ENCODE assay signal across 9 mouse cellular contexts in the genomic region with DNA sequence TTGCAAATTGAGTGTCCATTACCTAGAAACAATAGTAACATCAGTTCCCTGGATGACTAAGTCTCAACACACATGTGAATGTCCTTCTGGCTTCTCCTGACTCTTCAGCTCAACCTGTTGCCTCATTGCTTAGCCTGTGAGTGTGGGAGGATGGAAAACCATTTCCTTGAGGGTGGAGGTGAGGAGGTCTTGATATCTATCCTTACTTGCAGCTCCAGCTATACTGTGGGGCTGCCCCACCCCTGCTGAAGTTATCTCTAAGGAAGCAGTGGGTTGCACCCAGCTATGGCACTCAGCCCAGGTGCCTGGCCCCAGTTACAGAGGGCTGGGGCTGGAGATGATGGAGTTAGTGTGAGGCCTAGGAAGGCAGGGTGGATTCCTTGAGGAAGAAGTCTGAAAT. TPM values are rescaled to one million over a fixed set of nuclear protein-coding genes. Genes with fewer than 3 reads are reported as not detected.
A peak's percentile ranks its signal among the peaks of the same experiment; 100 is the strongest.
DNase-seq lines count a peak whose midpoint lies in the region; ATAC-seq lines count a peak whose summit lies in the region.
"Had no signal": no experiment of that assay in that cellular context is flagged by ENCODE, and none has a peak within 500 bp of the region (broad histone marks: within the 10 kb centered on the region; RNA-seq: fewer than 3 reads in every experiment).

No protein-coding gene starts in this region.

- H3K4me2 ChIP-seq in kidney, embryonic 15.5 days: peak overlapping the region; percentile 95
- H3K4me2 ChIP-seq in intestine, embryonic 16.5 days (ENCODE audit: low read depth, low read length): no peak overlapping the region
- peak overlapping the region; percentile 96 for H3K4me2 ChIP-seq in stomach, embryonic 14.5 days (replicated peaks; ENCODE audit: low read depth, low read length)

- H3K36me3 ChIP-seq in kidney, embryonic 15.5 days: peaks cover 10% of the 10 kb centered on the region; the same call in 1 of the 2 replicates
- peaks cover 33% of the 10 kb centered on the region for H3K36me3 ChIP-seq in embryonic facial prominence, embryonic 10.5 days (replicated peaks)
- H3K36me3 ChIP-seq in intestine, embryonic 16.5 days (ENCODE audit: control insufficient read depth, insufficient read depth, low read length): no peaks in the 10 kb centered on the region
- H3K36me3 ChIP-seq in stomach, embryonic 14.5 days (ENCODE audit: control insufficient read depth, insufficient read depth, low read length): no peaks in the 10 kb centered on the region; the same call in 1 of the 2 replicates

- DNase-seq in kidney, postnatal 36 days: no peak
- DNase-seq in embryonic facial prominence, embryonic 10.5 days (ENCODE audit: low spot score): no peak
- DNase-seq in right cerebral cortex, postnatal 25 days: no peak
- no peak for DNase-seq in testis, postnatal 14 days (ENCODE audit: low spot score)
- DNase-seq: cerebellum, postnatal 36 days had no signal

- peaks cover 22% of the 10 kb centered on the region for H3K27me3 ChIP-seq in kidney, embryonic 15.5 days
- H3K27me3 ChIP-seq in embryonic facial prominence, embryonic 10.5 days (replicated peaks; ENCODE audit: low read depth, poor library complexity, severe bottlenecking): peaks cover 18% of the 10 kb centered on the region
- no peaks in the 10 kb centered on the region for H3K27me3 ChIP-seq in intestine, embryonic 16.5 days (replicated peaks; ENCODE audit: control insufficient read depth, insufficient read depth, low read length)
- H3K27me3 ChIP-seq in stomach, embryonic 14.5 days (ENCODE audit: control insufficient read depth, insufficient read depth, low read length): no peaks in the 10 kb centered on the region

- peak; percentile 55; the same call in 1 of the 2 replicates for ATAC-seq in kidney, embryonic 15.5 days (replicated peaks; ENCODE audit: low FRiP score)
- peak; percentile 54 for ATAC-seq in intestine, embryonic 16.5 days
- ATAC-seq in stomach, embryonic 14.5 days (ENCODE audit: insufficient number of reproducible peaks, insufficient read depth, low FRiP score, low read depth): peak; percentile 7; the same call in 1 of the 2 replicates

- H3K4me1 ChIP-seq in kidney, embryonic 15.5 days: peaks cover 33% of the 10 kb centered on the region
- H3K4me1 ChIP-seq in embryonic facial prominence, embryonic 10.5 days: peaks cover 50% of the 10 kb centered on the region
- H3K4me1 ChIP-seq in intestine, embryonic 16.5 days (ENCODE audit: control insufficient read depth, insufficient read depth, low read length): peaks cover 25% of the 10 kb centered on the region
- H3K4me1 ChIP-seq in stomach, embryonic 14.5 days (ENCODE audit: control insufficient read depth, insufficient read depth, low read length): peaks cover 16% of the 10 kb centered on the region; the same call in 1 of the 2 replicates

- no peak overlapping the region for H3K27ac ChIP-seq in kidney, embryonic 15.5 days
- peak overlapping the region; percentile 96; the same call in 1 of the 2 replicates for H3K27ac ChIP-seq in embryonic facial prominence, embryonic 10.5 days (replicated peaks)
- no peak overlapping the region for H3K27ac ChIP-seq in intestine, embryonic 16.5 days (ENCODE audit: low read length)
- no peak overlapping the region for H3K27ac ChIP-seq in stomach, embryonic 14.5 days (ENCODE audit: low read length)
- H3K27ac ChIP-seq: macrophage had no signal

- H3K9ac ChIP-seq in kidney, embryonic 15.5 days: no peak overlapping the region
- H3K9ac ChIP-seq in intestine, embryonic 16.5 days (ENCODE audit: low read depth, low read length): no peak overlapping the region
- no peak overlapping the region for H3K9ac ChIP-seq in stomach, embryonic 14.5 days (replicated peaks; ENCODE audit: low read depth, low read length)

- H3K4me3 ChIP-seq in kidney, embryonic 15.5 days (replicated peaks): peak overlapping the region; percentile 73
- H3K4me3 ChIP-seq in embryonic facial prominence, embryonic 10.5 days: peak overlapping the region; percentile 85
- H3K4me3 ChIP-seq in intestine, embryonic 16.5 days (ENCODE audit: low read length): no peak overlapping the region
- H3K4me3 ChIP-seq in stomach, embryonic 14.5 days (ENCODE audit: low read depth, low read length): no peak overlapping the region

- H3K9me3 ChIP-seq in kidney, embryonic 15.5 days (replicated peaks): no peaks in the 10 kb centered on the region
- no peaks in the 10 kb centered on the region for H3K9me3 ChIP-seq in embryonic facial prominence, embryonic 10.5 days
- H3K9me3 ChIP-seq in intestine, embryonic 16.5 days (ENCODE audit: control insufficient read depth, low read length): no peaks in the 10 kb centered on the region
- no peaks in the 10 kb centered on the region for H3K9me3 ChIP-seq in stomach, embryonic 14.5 days (ENCODE audit: control insufficient read depth, low read depth, low read length)

RNA-seq across cellular contexts. Expression of gene Slc43a1, which starts 3.3 kb away (rescaled TPM):
- polyA plus RNA-seq in kidney, embryonic 15.5 days (2015; fragmentation: Nextera tagmentation; extraction: Ambion mirVana): 16.5 and 20.7 TPM in 2 replicates
- polyA plus RNA-seq in embryonic facial prominence, embryonic 10.5 days (2016; fragmentation: Nextera tagmentation; extraction: Ambion mirVana): 30.4 and 35.4 TPM in 2 replicates
- 12.8 and 14.6 TPM in 2 replicates for polyA plus RNA-seq in intestine, embryonic 16.5 days (2015; fragmentation: Nextera tagmentation; extraction: Ambion mirVana)
- 19.8 and 21.1 TPM in 2 replicates for polyA plus RNA-seq in stomach, embryonic 14.5 days (2014; fragmentation: Nextera tagmentation; extraction: Ambion mirVana)

RNA-seq across cellular contexts. Expression of gene Timm10, which starts 15.1 kb away (rescaled TPM):
- polyA plus RNA-seq in kidney, embryonic 15.5 days (2015; fragmentation: Nextera tagmentation; extraction: Ambion mirVana): 54.2 and 54.4 TPM in 2 replicates
- 64.9 and 65.8 TPM in 2 replicates for polyA plus RNA-seq in embryonic facial prominence, embryonic 10.5 days (2016; fragmentation: Nextera tagmentation; extraction: Ambion mirVana)
- 59.7 and 61.5 TPM in 2 replicates for polyA plus RNA-seq in intestine, embryonic 16.5 days (2015; fragmentation: Nextera tagmentation; extraction: Ambion mirVana)
- 50.2 and 60.2 TPM in 2 replicates for polyA plus RNA-seq in stomach, embryonic 14.5 days (2014; fragmentation: Nextera tagmentation; extraction: Ambion mirVana)

RNA-seq across cellular contexts. Expression of gene Smtnl1, which starts 19.5 kb away (rescaled TPM):
- 0.42 and 0.43 TPM in 2 replicates for polyA plus RNA-seq in kidney, embryonic 15.5 days (2015; fragmentation: Nextera tagmentation; extraction: Ambion mirVana)
- 0.21 and 0.27 TPM in 2 replicates for polyA plus RNA-seq in embryonic facial prominence, embryonic 10.5 days (2016; fragmentation: Nextera tagmentation; extraction: Ambion mirVana)
- polyA plus RNA-seq in intestine, embryonic 16.5 days (2015; fragmentation: Nextera tagmentation; extraction: Ambion mirVana): 0.10 and 0.17 TPM in 2 replicates
- not detected in 2 replicates for polyA plus RNA-seq in stomach, embryonic 14.5 days (2014; fragmentation: Nextera tagmentation; extraction: Ambion mirVana)
- polyA plus RNA-seq: macrophage had no signal

RNA-seq across cellular contexts. Expression of gene Ube2l6, which starts 43.3 kb away (rescaled TPM):
- polyA plus RNA-seq in kidney, embryonic 15.5 days (2015; fragmentation: Nextera tagmentation; extraction: Ambion mirVana): 42.8 and 51.1 TPM in 2 replicates
- 22.7 and 25.8 TPM in 2 replicates for polyA plus RNA-seq in embryonic facial prominence, embryonic 10.5 days (2016; fragmentation: Nextera tagmentation; extraction: Ambion mirVana)
- polyA plus RNA-seq in intestine, embryonic 16.5 days (2015; fragmentation: Nextera tagmentation; extraction: Ambion mirVana): 47.5 and 49.9 TPM in 2 replicates
- 36.2 and 38.0 TPM in 2 replicates for polyA plus RNA-seq in stomach, embryonic 14.5 days (2014; fragmentation: Nextera tagmentation; extraction: Ambion mirVana)

RNA-seq across cellular contexts. Expression of gene Rtn4rl2, which starts 44.6 kb away (rescaled TPM):
- 1.2 and 1.6 TPM in 2 replicates for polyA plus RNA-seq in kidney, embryonic 15.5 days (2015; fragmentation: Nextera tagmentation; extraction: Ambion mirVana)
- polyA plus RNA-seq in embryonic facial prominence, embryonic 10.5 days (2016; fragmentation: Nextera tagmentation; extraction: Ambion mirVana): 2.5 and 2.6 TPM in 2 replicates
- 0.57 and 0.61 TPM in 2 replicates for polyA plus RNA-seq in intestine, embryonic 16.5 days (2015; fragmentation: Nextera tagmentation; extraction: Ambion mirVana)
- polyA plus RNA-seq in stomach, embryonic 14.5 days (2014; fragmentation: Nextera tagmentation; extraction: Ambion mirVana): 0.59 and 0.74 TPM in 2 replicates
- polyA plus RNA-seq: macrophage had no signal

Comparison
In these comparisons a context has a peak if more than half of its experiments do, and no peak if none do; other contexts are left out.
1. H3K4me3 ChIP-seq: peak in kidney, embryonic 15.5 days (single experiment) and embryonic facial prominence, embryonic 10.5 days (single experiment); none in intestine, embryonic 16.5 days (single experiment) and stomach, embryonic 14.5 days (single experiment).
2. Peak in every context shown above with its lines, with median percentiles within 50 percentile points of each other: ATAC-seq.